Mouse (Mus musculus): ENCODE data around the gene Fam204a.

Fam204a gene

DNA sequence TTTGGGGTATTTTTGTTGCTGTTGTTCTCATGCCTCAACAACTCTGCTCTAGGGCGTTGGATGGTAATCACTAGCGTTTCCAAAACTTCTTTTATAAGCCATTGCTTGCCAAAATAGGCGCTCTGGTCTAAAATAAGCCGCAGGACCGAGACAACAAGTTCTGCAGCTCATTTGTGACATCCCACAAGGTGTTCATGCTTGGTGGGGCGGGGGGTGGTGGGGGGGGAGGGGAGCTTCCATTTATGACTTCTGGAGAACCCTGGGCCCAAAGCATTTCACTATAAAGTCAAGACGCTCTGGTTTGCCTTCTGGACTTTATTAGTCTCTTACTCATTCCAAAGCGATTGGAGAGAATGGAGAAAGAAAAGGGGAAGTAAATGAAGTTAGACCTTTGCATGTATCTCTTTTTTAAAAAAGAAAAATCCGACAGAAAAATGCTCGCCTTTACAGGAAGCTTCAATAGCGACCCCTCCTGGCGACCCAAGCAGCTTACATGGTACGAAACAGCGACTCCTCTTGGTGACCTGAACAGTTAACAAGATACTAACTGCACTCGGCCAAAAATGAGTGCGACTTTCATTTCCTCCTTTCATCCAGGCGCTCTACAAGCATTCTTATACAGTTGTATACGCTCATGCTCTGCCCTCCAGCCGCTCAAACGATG, 65.8 kb downstream of the Fam204a start:
- peak; percentile 60 to 69 for DNase-seq (ENCODE audit: low read depth in 2 of 2, low spot score in 2 of 2)

DNA sequence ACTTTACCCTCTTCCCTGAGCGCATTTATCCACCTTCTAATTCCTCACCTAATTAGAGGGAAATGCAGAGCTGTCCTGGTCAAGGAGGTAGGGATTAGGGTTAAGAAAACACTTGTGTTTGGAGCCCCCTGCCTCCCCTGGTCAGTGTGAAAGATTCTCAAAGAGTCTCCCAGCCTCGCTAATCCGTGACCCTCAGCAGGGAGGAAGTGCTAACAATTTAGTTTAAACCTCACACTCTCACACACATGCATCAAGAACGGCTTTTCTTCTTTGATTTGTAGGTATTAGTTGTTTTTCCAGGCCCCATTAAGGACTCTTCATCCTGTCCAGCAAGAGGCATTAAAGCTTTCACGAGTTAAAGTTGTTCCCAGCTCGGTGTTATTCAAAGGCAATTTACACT, 66.7 kb downstream of the Fam204a start:
- no peak for DNase-seq (ENCODE audit: low read depth in 2 of 2, low spot score in 2 of 2)

- DNase-seq (ENCODE audit: low read depth in 2 of 2, low spot score in 2 of 2): no peak
Observed at GRCm38 (mm10) chr19:60155266-60155665, 71.2 kb downstream of the Fam204a start.

DNA sequence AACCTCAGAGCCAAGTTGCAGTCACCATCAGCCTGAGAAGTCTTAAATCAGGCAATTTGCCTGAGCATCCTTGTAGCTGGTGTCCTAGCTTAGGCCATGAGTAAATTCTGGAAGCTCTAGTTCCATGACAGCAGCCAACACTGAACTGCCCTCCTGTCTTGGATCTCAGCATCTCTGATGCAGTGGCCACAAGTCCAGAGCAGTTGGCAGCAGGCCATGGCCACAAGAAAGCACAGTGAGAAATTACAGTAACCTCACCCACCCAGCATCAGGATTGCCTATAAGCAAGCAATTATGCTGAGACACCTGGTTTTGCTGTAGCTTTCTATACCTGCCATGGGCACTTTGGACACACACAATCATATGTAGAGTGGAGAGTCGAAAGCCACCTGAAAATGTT, 73.4 kb downstream of the Fam204a start:
- no peak for DNase-seq (ENCODE audit: low read depth in 2 of 2, low spot score in 2 of 2)

DNA sequence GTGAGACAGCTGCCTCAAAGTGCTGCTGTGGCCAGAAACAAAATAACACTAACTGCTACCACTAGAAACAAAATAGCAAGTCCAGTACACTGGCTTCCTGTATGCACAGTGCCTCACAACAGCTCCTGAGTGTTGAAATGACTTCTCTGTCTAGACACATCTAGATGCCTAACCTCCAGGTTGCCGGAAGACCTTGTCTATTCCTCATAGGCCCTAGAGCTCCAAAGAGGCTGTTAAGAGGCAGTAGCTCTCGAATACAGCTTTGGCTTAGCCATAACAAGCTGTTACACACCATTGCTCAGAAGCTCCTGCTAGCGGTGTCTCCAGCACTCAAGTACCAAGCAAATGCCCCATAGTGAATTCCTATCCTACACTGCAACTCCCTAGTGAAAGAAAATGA, 76.4 kb downstream of the Fam204a start:
- DNase-seq (ENCODE audit: low read depth in 2 of 2, low spot score in 2 of 2): no peak

DNA sequence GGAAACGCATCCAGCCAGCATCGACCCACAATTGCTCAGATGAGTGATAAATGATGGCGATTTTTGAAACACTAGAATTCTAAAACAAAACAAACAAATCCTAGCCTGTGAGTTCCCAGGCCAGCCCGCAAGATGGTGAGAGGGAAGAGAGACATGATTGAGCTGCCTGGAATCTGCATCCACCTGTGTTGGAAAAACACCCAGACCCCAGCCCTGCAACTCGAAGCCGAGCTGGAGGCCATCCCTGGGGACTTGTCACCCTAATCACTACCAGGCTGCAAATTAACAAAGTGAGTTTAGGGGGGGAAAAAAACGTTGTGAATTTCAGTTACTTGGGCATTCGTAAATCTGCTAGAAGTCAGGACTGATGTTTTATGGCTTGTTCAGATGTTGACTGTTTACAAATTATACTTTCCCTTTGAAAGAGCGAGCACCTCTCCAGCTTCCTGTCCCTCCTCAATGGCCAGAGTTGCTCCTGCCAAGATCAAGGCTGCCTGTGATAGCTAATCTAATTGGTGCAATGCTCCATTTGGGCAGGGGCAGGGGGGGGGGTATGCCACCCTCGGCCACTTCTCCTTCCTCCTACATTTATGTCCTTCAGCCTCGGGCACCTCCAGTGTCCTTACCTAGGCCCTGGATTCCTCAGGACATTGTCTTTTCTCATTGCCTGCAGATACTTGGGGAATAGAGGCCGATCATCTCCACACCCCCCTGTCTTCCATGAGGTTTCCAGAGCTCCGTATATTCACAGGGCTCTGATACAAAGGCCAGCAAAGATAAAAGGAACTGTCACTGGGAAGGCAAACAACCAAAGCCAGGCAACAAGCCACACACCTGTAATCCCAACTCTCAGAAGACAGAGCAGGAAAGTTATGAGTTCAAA, 77.2 kb downstream of the Fam204a start:
- DNase-seq (ENCODE audit: low read depth in 2 of 2, low spot score in 2 of 2): no peak

All from CD8-positive naive resting alpha-beta T cell, adult 2 months (primary cell).